ENCODE assay signal across 9 mouse cellular contexts in the genomic region with DNA sequence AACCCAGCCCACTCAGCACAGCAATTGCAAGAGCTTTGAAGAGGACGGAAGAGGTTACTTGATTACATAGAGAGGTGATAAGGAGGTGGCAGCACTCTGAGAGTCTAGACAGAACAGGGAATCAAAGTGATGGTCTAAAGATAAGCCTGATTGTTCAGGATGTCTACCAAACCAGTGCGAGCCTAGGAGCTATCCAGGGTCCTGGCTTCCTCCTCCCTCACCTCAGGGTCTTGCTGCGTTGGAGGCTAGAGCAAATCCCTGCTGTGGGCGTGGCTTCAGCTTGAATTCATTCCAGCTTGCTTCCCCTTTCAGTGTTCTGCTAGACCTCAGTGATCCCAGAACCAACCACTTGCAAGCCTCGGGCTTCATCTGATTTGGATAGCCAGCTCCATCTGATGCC.
A peak's percentile ranks its signal among the peaks of the same experiment; 100 is the strongest.
DNase-seq lines count a peak whose midpoint lies in the region; ATAC-seq and TF ChIP-seq lines count a peak whose summit lies in the region.
"Had no signal": no experiment of that assay in that cellular context is flagged by ENCODE, and none has a peak within 500 bp of the region (broad histone marks: within the 10 kb centered on the region; RNA-seq: fewer than 3 reads in every experiment).

No protein-coding gene starts in this region.

- no peak for TF ChIP-seq CTCF in left cerebral cortex, adult 2 months (IDR thresholded peaks at IDR 0.05)
- no peak for TF ChIP-seq CTCF in lung, postnatal 0 days (IDR thresholded peaks at IDR 0.05)

- TF ChIP-seq EP300 in lung, postnatal 0 days (IDR thresholded peaks at IDR 0.05), result no peak

- no peaks in the 10 kb centered on the region for H3K9me3 ChIP-seq in lung, postnatal 0 days (ENCODE audit: low read length)
- H3K9me3 ChIP-seq: neural tube, embryonic 12.5 days had no signal

- DNase-seq in adrenal gland, adult (ENCODE audit: inconsistent age in 2 of 2, low spot score in 1 of 2), result peak; percentile 6 to 31
- no peak for DNase-seq in adrenal gland, postnatal 4 days (ENCODE audit: low spot score in 2 of 2)
- DNase-seq in left cerebral cortex, adult 2 months (ENCODE audit: extremely low spot score in 1 of 2, low spot score in 2 of 2), result no peak
- no peak for DNase-seq in left cerebral cortex, postnatal 25 days (ENCODE audit: low spot score in 2 of 2)
- peak; percentile 78 for DNase-seq in embryo, embryonic 9.5 days (ENCODE audit: extremely low spot score)
- DNase-seq in lung, postnatal 0 days (ENCODE audit: low spot score), result peak; percentile 65
- DNase-seq in layer of hippocampus, adult 9-11 months, result no peak
- DNase-seq in left cerebral cortex, adult 9 months (ENCODE audit: low spot score in 2 of 2), result no peak

- H3K4me3 ChIP-seq in left cerebral cortex, adult 2 months, result no peak overlapping the region
- no peak overlapping the region for H3K4me3 ChIP-seq in lung, postnatal 0 days (ENCODE audit: low read depth, low read length)
- H3K4me3 ChIP-seq: neural tube, embryonic 12.5 days had no signal

- H3K9ac ChIP-seq in lung, postnatal 0 days (replicated peaks; ENCODE audit: low read depth), result no peak overlapping the region
- H3K9ac ChIP-seq: neural tube, embryonic 12.5 days had no signal

- peak overlapping the region; percentile 61 for H3K27ac ChIP-seq in left cerebral cortex, adult 2 months
- no peak overlapping the region for H3K27ac ChIP-seq in lung, postnatal 0 days (ENCODE audit: low read length)
- H3K27ac ChIP-seq: neural tube, embryonic 12.5 days had no signal

- ATAC-seq in lung, postnatal 0 days, result peak; percentile 59

- intact Hi-C loops in left cerebral cortex, adult 2 months (cut with DNase I), result loop anchor here (2.0 to 5.0 kb wide), 3 partner anchors 65 to 155 kb away; partner anchors contain the start of gene Atxn1
- intact Hi-C loops in left cerebral cortex, postnatal 25 days (cut with DNase I), result loop anchor here (2.0 to 5.0 kb wide), 3 partner anchors 55 to 160 kb away; partner anchors contain the start of gene Atxn1

- H3K36me3 ChIP-seq in lung, postnatal 0 days (ENCODE audit: insufficient read depth, low read length), result no peaks in the 10 kb centered on the region
- H3K36me3 ChIP-seq: neural tube, embryonic 12.5 days had no signal

- no peaks in the 10 kb centered on the region for H3K4me1 ChIP-seq in lung, postnatal 0 days (ENCODE audit: insufficient read depth, low read depth, low read length)
- H3K4me1 ChIP-seq: neural tube, embryonic 12.5 days had no signal

- no peaks in the 10 kb centered on the region for H3K27me3 ChIP-seq in lung, postnatal 0 days (replicated peaks; ENCODE audit: insufficient read depth, low read length)
- H3K27me3 ChIP-seq: neural tube, embryonic 12.5 days had no signal

- 0% methylated on average over 5 of the region's 5 CpGs for WGBS in lung, postnatal 0 days

- no peak overlapping the region for H3K4me2 ChIP-seq in lung, postnatal 0 days (replicated peaks; ENCODE audit: low read depth, low read length)
- H3K4me2 ChIP-seq: neural tube, embryonic 12.5 days had no signal

Comparison
In these comparisons a context has a peak if more than half of its experiments do, and no peak if none do; other contexts are left out.
1. DNase-seq: peak in adrenal gland, adult (2 of 2), embryo, embryonic 9.5 days (single experiment) and lung, postnatal 0 days (single experiment); none in adrenal gland, postnatal 4 days (0 of 2), left cerebral cortex, adult 2 months (0 of 2), left cerebral cortex, postnatal 25 days (0 of 2), layer of hippocampus, adult 9-11 months (single experiment) and left cerebral cortex, adult 9 months (0 of 2).